Mouse (Mus musculus) stomach, postnatal 0 days (tissue): Measurements from ENCODE around the gene Sipa1l1.

Source experiments
- CTCF ChIP-seq: IDR thresholded peaks from 2 replicates; pipeline ENCODE4 v1.5.1; 2016; ENCODE audit warnings: antibody characterized with exemption, low read depth, mild to moderate bottlenecking, moderate library complexity
- EP300 ChIP-seq: optimal IDR thresholded peaks from 2 replicates; pipeline ENCODE3; 2016; ENCODE audit warnings: antibody characterized with exemption

GRCm38 (mm10) chr12:82240674-82241073, 71.6 kb downstream of the Sipa1l1 start:
- no peak for TF ChIP-seq CTCF
- no peak for TF ChIP-seq EP300
